Mouse (Mus musculus): ENCODE results near the gene Kcnh1. TPM values are rescaled to one million over a fixed set of nuclear protein-coding genes. Genes with fewer than 3 reads are reported as not detected.

Gene Kcnh1
- polyA plus RNA-seq, 1 experiment from 2014 or later = 0.60 TPM

DNA sequence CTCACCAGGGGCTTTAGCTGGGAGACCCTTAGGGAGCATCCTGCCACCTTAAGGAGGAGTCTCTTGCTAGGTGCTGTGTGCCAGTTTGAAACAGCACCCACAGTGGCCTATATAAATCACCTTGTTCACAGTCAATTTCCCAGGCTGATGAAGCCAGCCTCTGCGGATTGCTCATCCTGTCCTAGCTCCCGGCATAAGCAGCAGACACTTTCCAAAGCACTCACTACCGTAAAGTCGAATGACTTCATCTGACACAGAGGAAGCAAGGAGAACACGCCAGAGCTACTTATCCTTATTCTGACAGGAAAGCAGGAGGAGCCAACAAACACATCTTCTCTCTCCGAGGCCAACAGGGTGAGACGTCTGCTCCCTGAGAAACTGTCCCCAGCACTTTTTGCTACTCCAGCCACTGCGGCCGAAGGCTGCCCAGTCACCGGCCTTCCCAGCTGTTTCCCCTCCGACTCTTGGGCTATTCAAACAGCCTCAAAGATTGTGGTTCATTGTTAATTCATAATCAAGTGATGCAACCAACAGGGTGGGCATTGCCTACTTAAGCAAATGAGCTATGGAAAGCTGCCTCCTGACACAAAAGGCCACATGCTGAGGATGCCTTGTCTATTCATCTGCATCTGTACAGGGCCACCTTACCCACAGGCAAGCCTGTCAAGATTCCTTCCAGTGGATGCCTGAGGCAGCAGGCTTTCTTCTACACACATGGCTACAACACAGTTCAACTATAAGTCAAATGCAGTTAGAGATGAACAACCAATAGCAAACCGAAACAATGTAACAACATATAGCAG is 332.0 kb downstream of the Kcnh1 start:
- no peaks in the 10 kb centered on the region for H3K9me3 ChIP-seq
- H3K4me1 ChIP-seq = peaks cover 18% of the 10 kb centered on the region
- WGBS = 71% methylated on average over 12 of the region's 12 CpGs
- no peaks in the 10 kb centered on the region for H3K27me3 ChIP-seq
- H3K27ac ChIP-seq = no peak overlapping the region
- H3K36me3 ChIP-seq = no peaks in the 10 kb centered on the region
- H3K4me2 ChIP-seq (replicated peaks) = no peak overlapping the region
- no peak overlapping the region for H3K4me3 ChIP-seq
- no peak overlapping the region for H3K9ac ChIP-seq
- no peak for ATAC-seq (ENCODE audit: low FRiP score, low read depth)

DNA sequence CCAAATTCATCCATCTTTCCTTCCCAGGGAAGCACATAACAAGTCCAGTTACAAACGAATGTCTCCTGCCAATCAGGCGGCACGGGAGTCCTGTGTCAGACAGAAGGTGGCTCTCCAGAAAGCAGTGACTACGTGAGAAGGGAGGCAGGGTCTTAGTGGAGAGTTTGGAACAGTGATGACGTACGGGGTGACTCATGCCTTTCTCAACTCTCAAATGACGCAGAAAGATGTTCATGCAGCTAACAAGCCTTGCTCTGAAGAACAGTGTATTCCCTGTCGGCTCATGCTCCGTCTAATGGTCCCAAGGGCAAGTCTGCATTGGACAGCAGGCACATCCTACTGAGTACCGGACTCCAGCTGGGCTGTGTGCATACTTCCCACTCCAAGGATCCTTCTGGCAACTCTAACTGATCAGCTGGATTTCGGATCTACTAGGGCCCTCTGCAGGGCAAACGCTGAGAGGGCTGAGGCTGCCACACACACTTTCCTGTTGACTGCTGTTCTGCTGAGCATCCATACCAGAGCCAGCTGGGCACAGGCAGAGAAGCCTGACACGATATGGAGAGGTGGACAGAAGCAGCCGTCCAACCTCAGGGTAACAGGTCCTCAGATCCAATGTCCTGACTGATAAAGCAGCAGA is 335.3 kb downstream of the Kcnh1 start:
- WGBS = 71% methylated on average over 14 of the region's 14 CpGs
- no peak overlapping the region for H3K4me2 ChIP-seq (replicated peaks)
- no peaks in the 10 kb centered on the region for H3K27me3 ChIP-seq
- no peak overlapping the region for H3K9ac ChIP-seq
- no peaks in the 10 kb centered on the region for H3K36me3 ChIP-seq
- no peak overlapping the region for H3K27ac ChIP-seq
- no peak for ATAC-seq (ENCODE audit: low FRiP score, low read depth)
- H3K4me1 ChIP-seq = peaks cover 15% of the 10 kb centered on the region
- H3K4me3 ChIP-seq = no peak overlapping the region
- no peaks in the 10 kb centered on the region for H3K9me3 ChIP-seq

DNA sequence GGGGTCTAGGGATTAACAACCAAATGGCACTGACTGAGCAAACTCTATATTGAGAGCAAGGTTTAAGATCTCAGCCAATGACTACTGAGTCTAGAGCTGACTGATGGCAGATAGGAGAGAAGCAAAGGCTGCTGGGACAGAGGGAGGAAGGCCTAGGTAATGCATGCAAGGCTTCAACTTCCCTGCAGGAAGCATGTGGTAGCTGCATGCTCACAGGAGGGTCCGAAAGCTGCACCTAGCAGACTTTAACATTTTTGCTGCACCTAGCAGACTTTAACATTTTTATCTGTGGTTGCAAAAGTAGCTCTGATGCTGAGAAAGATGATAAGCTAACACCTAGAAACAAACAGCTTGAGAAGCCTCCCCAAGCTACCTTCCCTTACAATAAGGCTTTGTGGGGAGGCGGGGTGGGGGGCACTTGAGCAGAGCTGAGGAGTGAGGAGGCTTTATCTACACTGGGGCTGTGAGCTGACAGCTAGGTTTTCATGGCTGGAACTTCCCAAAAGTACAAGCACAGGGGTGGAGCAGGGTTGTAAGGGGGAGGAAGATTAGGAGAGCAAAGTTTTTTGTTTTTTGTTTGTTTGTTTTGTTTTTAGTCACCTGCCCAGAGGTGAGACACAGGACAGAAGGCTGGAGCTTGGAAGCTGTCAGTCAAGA is 341.0 kb downstream of the Kcnh1 start:
- Histone ChIP-seq H3K9ac (no peak overlapping the region), H3K9me3 (no peaks in the 10 kb centered on the region), H3K27ac (no peak overlapping the region), H3K4me2 (replicated peaks) (no peak overlapping the region), H3K4me3 (no peak overlapping the region), H3K36me3 (no peaks in the 10 kb centered on the region), H3K27me3 (no peaks in the 10 kb centered on the region), H3K4me1 (peaks cover 6% of the 10 kb centered on the region; the same call in 1 of the 2 replicates)
- WGBS = 75% methylated on average over 2 of the region's 2 CpGs
- ATAC-seq (ENCODE audit: low FRiP score, low read depth) = no peak

DNA sequence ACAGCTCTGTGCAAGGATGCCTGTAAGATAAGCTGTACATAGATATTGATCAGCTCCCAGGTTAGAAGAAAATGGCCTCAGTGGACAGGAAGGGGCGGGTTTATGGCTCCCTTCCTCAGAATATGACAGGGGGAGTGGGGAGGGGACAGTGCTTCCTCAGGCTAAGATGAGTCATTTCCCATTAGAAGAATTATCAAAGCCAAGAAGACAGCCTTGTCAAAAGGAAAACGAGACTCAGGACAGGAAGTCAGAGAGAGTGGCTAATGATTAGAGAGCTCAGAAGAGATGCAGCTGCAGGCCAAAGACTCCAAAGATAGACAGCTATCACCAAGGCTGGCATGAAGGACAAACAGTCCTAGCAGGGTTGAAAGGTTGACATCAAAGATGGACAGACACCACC is 341.6 kb downstream of the Kcnh1 start:
- 58% methylated on average over 2 of the region's 2 CpGs for WGBS
- H3K9ac ChIP-seq = no peak overlapping the region
- ATAC-seq (ENCODE audit: low FRiP score, low read depth) = no peak

DNA sequence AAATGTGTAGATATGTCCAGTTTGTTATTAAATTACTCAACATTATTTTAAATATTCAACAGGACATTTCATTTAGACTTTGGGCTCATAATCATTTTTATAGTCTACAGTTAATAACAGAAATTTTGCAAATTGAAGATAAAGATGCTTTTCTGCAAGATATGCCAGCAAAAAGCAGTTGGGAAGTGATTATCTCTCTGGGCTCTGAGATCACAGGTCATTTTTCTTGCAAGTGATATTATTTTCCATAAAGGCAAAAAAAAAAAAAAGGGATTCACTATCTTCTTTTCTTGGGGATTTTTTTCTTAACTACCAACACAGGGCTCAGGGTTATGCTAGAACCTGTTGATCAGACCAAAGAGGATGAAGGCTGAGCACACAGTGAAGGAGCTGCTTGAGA is 342.4 kb downstream of the Kcnh1 start:
- no peak for ATAC-seq (ENCODE audit: low FRiP score, low read depth)
- no peaks in the 10 kb centered on the region for H3K27me3 ChIP-seq
- no peak overlapping the region for H3K9ac ChIP-seq
- H3K27ac ChIP-seq = no peak overlapping the region
- no peaks in the 10 kb centered on the region for H3K9me3 ChIP-seq
- H3K4me3 ChIP-seq = no peak overlapping the region
- H3K36me3 ChIP-seq = no peaks in the 10 kb centered on the region
- H3K4me2 ChIP-seq (replicated peaks) = no peak overlapping the region
- H3K4me1 ChIP-seq = no peaks in the 10 kb centered on the region

More for the DNA sequence above, 341.6 kb downstream of the Kcnh1 start:
- Histone ChIP-seq H3K36me3 (no peaks in the 10 kb centered on the region), H3K4me2 (replicated peaks) (no peak overlapping the region), H3K4me3 (no peak overlapping the region), H3K27me3 (no peaks in the 10 kb centered on the region), H3K4me1 (peaks cover 3% of the 10 kb centered on the region; the same call in 1 of the 2 replicates), H3K9me3 (no peaks in the 10 kb centered on the region), H3K27ac (no peak overlapping the region)

DNA sequence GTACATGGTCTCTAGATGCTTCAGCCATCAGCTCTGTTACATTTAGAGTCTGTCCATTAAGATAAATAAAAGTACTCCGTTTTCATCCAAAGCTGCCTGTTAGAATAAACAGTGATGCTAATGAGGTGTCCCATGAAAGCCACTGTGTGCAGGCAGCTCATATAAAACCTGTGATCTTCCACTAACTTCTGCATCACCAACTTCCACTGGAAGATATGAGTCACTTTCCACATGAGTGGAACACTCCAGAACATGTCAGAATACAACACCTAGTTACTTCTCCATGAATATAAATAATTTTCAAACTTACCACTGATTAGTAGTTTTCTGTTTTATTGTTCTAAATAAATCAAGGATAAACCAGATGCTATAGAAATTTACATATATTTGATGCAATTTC is 345.9 kb downstream of the Kcnh1 start:
- no peaks in the 10 kb centered on the region for H3K36me3 ChIP-seq
- ATAC-seq (ENCODE audit: low FRiP score, low read depth) = no peak
- no peak overlapping the region for H3K4me3 ChIP-seq
- H3K4me2 ChIP-seq (replicated peaks) = no peak overlapping the region
- no peak overlapping the region for H3K27ac ChIP-seq
- 59% methylated on average over 1 of the region's 1 CpGs for WGBS
- no peaks in the 10 kb centered on the region for H3K27me3 ChIP-seq
- H3K9ac ChIP-seq = no peak overlapping the region
- H3K4me1 ChIP-seq = no peaks in the 10 kb centered on the region
- H3K9me3 ChIP-seq = no peaks in the 10 kb centered on the region

DNA sequence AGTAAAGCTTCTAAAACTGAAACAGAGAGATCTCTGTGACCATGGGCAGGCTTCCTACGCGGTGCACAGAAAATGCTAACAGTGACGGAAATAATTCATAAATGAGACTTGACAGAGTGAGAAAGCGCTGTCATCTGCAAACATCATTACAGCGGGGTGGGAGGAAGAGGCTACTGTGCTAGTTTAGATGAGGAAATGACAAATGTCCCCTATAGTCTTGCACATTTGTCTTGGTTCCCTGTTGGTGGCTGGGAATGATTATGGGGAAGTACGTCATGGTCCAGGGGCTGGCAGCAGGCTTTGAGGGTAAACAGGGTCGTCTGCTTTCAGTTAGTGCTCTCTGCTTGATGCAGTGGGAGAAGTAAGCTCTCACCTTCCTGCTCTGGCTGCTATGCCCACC is 346.6 kb downstream of the Kcnh1 start:
- Histone ChIP-seq H3K9me3 (no peaks in the 10 kb centered on the region), H3K4me1 (no peaks in the 10 kb centered on the region), H3K27me3 (no peaks in the 10 kb centered on the region), H3K4me3 (no peak overlapping the region), H3K27ac (no peak overlapping the region), H3K4me2 (replicated peaks) (no peak overlapping the region), H3K36me3 (no peaks in the 10 kb centered on the region), H3K9ac (no peak overlapping the region)
- no peak for ATAC-seq (ENCODE audit: low FRiP score, low read depth)
- WGBS = 51% methylated on average over 7 of the region's 7 CpGs

DNA sequence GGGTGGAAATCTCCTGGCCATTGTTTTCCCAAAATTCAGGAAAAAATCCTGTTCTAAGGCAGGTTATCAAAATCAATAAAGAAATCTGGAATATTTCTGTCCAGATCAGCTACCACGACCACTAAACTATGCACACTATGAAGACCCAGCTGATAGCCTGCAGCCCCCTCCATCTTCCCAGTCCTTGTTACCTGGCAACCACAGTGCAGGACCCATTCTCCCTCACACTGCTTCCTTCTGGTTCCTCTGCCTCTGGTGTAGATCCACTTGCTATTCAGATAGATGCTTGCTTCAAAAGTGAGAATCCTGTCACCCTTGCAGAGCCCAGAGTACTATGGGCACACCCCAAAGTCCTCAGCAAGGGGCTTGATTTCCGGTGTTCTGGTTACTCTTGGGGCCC is 351.5 kb downstream of the Kcnh1 start:
- H3K27me3 ChIP-seq = no peaks in the 10 kb centered on the region
- H3K9ac ChIP-seq = no peak overlapping the region
- H3K27ac ChIP-seq = no peak overlapping the region
- no peaks in the 10 kb centered on the region for H3K36me3 ChIP-seq
- H3K4me3 ChIP-seq = no peak overlapping the region
- WGBS = 71% methylated on average over 2 of the region's 2 CpGs
- H3K4me1 ChIP-seq = no peaks in the 10 kb centered on the region
- H3K4me2 ChIP-seq (replicated peaks) = no peak overlapping the region
- ATAC-seq (ENCODE audit: low FRiP score, low read depth) = no peak
- no peaks in the 10 kb centered on the region for H3K9me3 ChIP-seq

DNA sequence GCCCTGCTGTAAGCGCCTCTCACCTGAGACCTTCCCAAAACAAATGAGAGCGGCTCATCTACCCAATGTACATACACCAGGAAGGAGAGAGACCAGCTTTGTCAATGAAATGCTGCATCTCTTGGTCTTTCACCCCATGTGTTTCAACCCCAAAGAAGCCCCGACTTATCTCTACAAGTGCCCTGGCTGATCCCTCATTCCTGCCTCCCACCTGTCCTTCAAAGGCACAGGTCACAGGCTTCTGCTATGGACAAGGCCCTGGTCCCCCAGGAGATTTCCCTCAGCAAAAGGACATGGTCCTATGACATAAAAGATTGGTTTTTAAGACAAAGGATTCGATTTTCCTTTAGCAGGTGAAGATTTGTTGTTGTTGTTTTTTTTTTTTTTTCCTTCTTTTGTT is 353.1 kb downstream of the Kcnh1 start:
- WGBS = 83% methylated on average over 4 of the region's 4 CpGs
- Histone ChIP-seq H3K4me2 (replicated peaks) (no peak overlapping the region), H3K36me3 (no peaks in the 10 kb centered on the region), H3K27ac (no peak overlapping the region), H3K27me3 (no peaks in the 10 kb centered on the region), H3K4me3 (no peak overlapping the region), H3K9me3 (no peaks in the 10 kb centered on the region), H3K9ac (no peak overlapping the region), H3K4me1 (no peaks in the 10 kb centered on the region)
- no peak for ATAC-seq (ENCODE audit: low FRiP score, low read depth)

DNA sequence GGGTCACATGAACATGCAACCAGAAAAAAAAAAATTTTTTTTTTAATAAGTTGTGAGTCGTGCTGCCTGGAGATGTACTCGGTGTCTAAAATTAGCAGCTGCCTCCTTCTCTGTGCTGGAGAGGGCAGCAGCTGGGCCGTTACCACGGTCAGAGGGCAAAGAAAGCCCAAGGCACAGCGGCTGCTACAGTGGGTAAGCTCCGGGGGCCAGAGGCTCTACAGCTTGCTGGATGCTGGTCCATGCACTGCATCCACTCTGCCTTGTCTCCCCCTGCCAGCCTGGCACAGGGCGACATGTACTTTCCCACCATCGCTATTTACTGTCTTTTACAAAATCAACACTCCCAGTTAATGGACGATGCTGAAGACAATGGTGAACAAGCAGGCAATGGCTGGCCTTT is 353.5 kb downstream of the Kcnh1 start:
- peak; percentile 48; the same call in 1 of the 2 replicates for ATAC-seq (ENCODE audit: low FRiP score, low read depth)
- Histone ChIP-seq H3K4me3 (no peak overlapping the region), H3K27ac (no peak overlapping the region), H3K9ac (no peak overlapping the region), H3K4me1 (no peaks in the 10 kb centered on the region), H3K27me3 (no peaks in the 10 kb centered on the region), H3K36me3 (no peaks in the 10 kb centered on the region), H3K9me3 (no peaks in the 10 kb centered on the region), H3K4me2 (replicated peaks) (no peak overlapping the region)
- WGBS = 77% methylated on average over 9 of the region's 9 CpGs

DNA sequence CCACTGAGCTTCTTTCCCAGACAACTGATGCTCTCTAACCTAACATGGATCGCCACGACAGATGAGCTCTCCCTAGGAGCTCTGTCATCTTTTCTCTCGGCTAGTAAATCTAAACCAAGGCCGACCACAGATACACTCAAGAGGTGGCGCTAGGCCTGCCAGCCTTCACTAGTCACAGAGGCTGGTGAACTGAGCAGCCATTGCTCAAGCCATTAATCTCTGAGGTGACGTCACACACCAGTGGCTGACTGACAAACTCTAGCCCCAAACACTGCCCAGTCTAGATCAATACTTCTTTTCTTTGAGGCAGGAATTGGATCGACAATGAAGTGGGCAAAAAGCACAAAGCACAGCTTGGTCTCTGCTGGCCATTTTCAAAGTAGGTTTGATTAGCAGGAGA is 354.3 kb downstream of the Kcnh1 start:
- WGBS = 73% methylated on average over 7 of the region's 7 CpGs
- ATAC-seq (ENCODE audit: low FRiP score, low read depth) = no peak
- no peaks in the 10 kb centered on the region for H3K4me1 ChIP-seq
- H3K9ac ChIP-seq = no peak overlapping the region
- H3K4me2 ChIP-seq (replicated peaks) = no peak overlapping the region
- no peaks in the 10 kb centered on the region for H3K9me3 ChIP-seq
- H3K27me3 ChIP-seq = no peaks in the 10 kb centered on the region
- no peak overlapping the region for H3K4me3 ChIP-seq
- H3K36me3 ChIP-seq = no peaks in the 10 kb centered on the region
- H3K27ac ChIP-seq = no peak overlapping the region

DNA sequence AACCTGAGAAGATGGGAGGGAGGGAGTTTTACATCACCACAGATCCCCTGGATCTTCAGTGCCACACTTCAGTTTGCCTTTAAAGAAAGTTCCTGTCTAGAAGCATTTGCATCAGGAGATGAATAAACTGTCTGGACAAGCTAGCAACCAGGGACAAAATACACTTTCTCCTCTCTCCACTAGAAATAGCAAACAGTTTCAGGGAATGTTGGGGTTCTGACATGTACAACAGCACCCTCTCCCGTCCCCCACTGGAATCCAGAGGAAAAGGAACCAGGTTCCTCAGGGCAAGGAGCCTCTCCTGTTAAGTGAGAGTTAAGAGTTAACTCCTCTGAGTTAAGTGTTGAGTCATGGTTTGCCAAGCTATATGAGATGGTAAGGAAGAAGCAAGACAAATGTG is 356.3 kb downstream of the Kcnh1 start:
- WGBS = 23% methylated on average over 1 of the region's 1 CpGs
- H3K27ac ChIP-seq = no peak overlapping the region
- H3K27me3 ChIP-seq = no peaks in the 10 kb centered on the region
- H3K9ac ChIP-seq = no peak overlapping the region
- no peak overlapping the region for H3K4me3 ChIP-seq
- no peaks in the 10 kb centered on the region for H3K9me3 ChIP-seq
- H3K36me3 ChIP-seq = no peaks in the 10 kb centered on the region
- no peak overlapping the region for H3K4me2 ChIP-seq (replicated peaks)
- ATAC-seq (ENCODE audit: low FRiP score, low read depth) = no peak
- no peaks in the 10 kb centered on the region for H3K4me1 ChIP-seq
